Comparison of ENCODE assay signal across 10 mouse cellular contexts in genomic region chr10:42504096-42504710, GRCm38 (mm10). TPM values are rescaled to one million over a fixed set of nuclear protein-coding genes. Genes with fewer than 3 reads are reported as not detected.
A peak's percentile ranks its signal among the peaks of the same experiment; 100 is the strongest.
DNase-seq lines count a peak whose midpoint lies in the region; ATAC-seq and TF ChIP-seq lines count a peak whose summit lies in the region.
"Had no signal": no experiment of that assay in that cellular context is flagged by ENCODE, and none has a peak within 500 bp of the region (broad histone marks: within the 10 kb centered on the region; RNA-seq: fewer than 3 reads in every experiment).

No protein-coding gene starts in this region.

- TF ChIP-seq CTCF in liver, embryonic 14.5 days (IDR thresholded peaks at IDR 0.05; ENCODE audit: low read depth) = peak; percentile 28; the same call in 1 of the 2 replicates

- peak overlapping the region; percentile 51 for H3K9ac ChIP-seq in liver, embryonic 14.5 days (replicated peaks)
- H3K9ac ChIP-seq in midbrain, embryonic 13.5 days (replicated peaks) = no peak overlapping the region
- H3K9ac ChIP-seq: heart, embryonic 15.5 days had no signal

- peak overlapping the region in 1 of 2 experiments; percentile 97; a peak in 2 of 4 replicates for H3K4me3 ChIP-seq in liver, embryonic 14.5 days (ENCODE audit: insufficient read depth in 1 of 2, low read depth in 2 of 2, low read length in 2 of 2)
- H3K4me3 ChIP-seq in midbrain, embryonic 13.5 days (replicated peaks) = no peak overlapping the region

- peak overlapping the region; percentile 88 for H3K4me2 ChIP-seq in liver, embryonic 14.5 days (ENCODE audit: low read depth)
- no peak overlapping the region for H3K4me2 ChIP-seq in midbrain, embryonic 13.5 days (replicated peaks)

- peaks cover 17% of the 10 kb centered on the region for H3K36me3 ChIP-seq in liver, embryonic 14.5 days (replicated peaks; ENCODE audit: control insufficient read depth, insufficient read depth, low read depth)
- H3K36me3 ChIP-seq in midbrain, embryonic 13.5 days = peaks cover 10% of the 10 kb centered on the region
- H3K36me3 ChIP-seq: heart, embryonic 15.5 days had no signal

- H3K27me3 ChIP-seq in liver, embryonic 14.5 days (ENCODE audit: control insufficient read depth, insufficient read depth, low read length) = no peaks in the 10 kb centered on the region
- no peaks in the 10 kb centered on the region for H3K27me3 ChIP-seq in midbrain, embryonic 13.5 days
- H3K27me3 ChIP-seq: heart, embryonic 15.5 days had no signal

- H3K4me1 ChIP-seq in liver, embryonic 14.5 days (replicated peaks; ENCODE audit: control insufficient read depth in 2 of 2, insufficient read depth in 2 of 2, low read length in 1 of 2) = peaks cover 24 to 35% of the 10 kb centered on the region in 2 experiments
- H3K4me1 ChIP-seq in midbrain, embryonic 13.5 days (replicated peaks) = peaks cover 17% of the 10 kb centered on the region

- no peak for ATAC-seq in liver, embryonic 14.5 days (ENCODE audit: insufficient read depth)
- ATAC-seq in cerebellum, adult (ENCODE audit: insufficient number of reproducible peaks, low FRiP score, low TSS enrichment) = no peak
- no peak for ATAC-seq in midbrain, embryonic 13.5 days

- TF ChIP-seq EP300 in liver, embryonic 14.5 days (IDR thresholded peaks at IDR 0.05; ENCODE audit: low read depth) = no peak

- no peaks in the 10 kb centered on the region for H3K9me3 ChIP-seq in liver, embryonic 14.5 days (ENCODE audit: control insufficient read depth, low read length)
- no peaks in the 10 kb centered on the region for H3K9me3 ChIP-seq in midbrain, embryonic 13.5 days
- H3K9me3 ChIP-seq: heart, embryonic 15.5 days had no signal

- DNase-seq in heart, adult 18-20 months = peak; percentile 34 to 61
- no peak for DNase-seq in heart, postnatal 25 days (ENCODE audit: low spot score)
- peak; percentile 16 for DNase-seq in 3T3-L1 (ENCODE audit: low read depth, low spot score)
- DNase-seq in MEL-GATA-1-ER (ENCODE audit: extremely low read depth, low read depth) = peak; percentile 52
- no peak for DNase-seq in liver, embryonic 14.5 days (ENCODE audit: low read depth in 3 of 3, low spot score in 3 of 3)
- DNase-seq in embryo, embryonic 10.5 days (ENCODE audit: low spot score) = no peak
- DNase-seq: thymus, adult 18-20 months had no signal

- intact Hi-C loops in heart, postnatal 25 days (cut with DNase I) = loop anchor here (5.0 to 10.0 kb wide), 3 partner anchors 47 to 689 kb away; partner anchors contain the start of gene Sec63

- 56% methylated on average over 10 of the region's 10 CpGs for whole genome bisulfite sequencing in liver, embryonic 14.5 days (ENCODE audit: insufficient replicate concordance)
- 92% methylated on average over 10 of the region's 10 CpGs for WGBS in midbrain, embryonic 13.5 days

- peak overlapping the region; percentile 33; the same call in 1 of the 2 replicates for H3K27ac ChIP-seq in liver, embryonic 14.5 days
- no peak overlapping the region for H3K27ac ChIP-seq in midbrain, embryonic 13.5 days
- H3K27ac ChIP-seq: heart, embryonic 15.5 days had no signal

RNA-seq across cellular contexts. Expression of gene Snx3, which starts 2.4 kb away (rescaled TPM):
- 100 to 1,000 TPM; 173 to 184 TPM for total RNA-seq in heart, adult 18-20 months (2021)
- total RNA-seq in heart, postnatal 25 days (2021) = 100 to 1,000 TPM; 166 to 177 TPM
- polyA plus RNA-seq in liver, embryonic 14.5 days (2012; rRNA removed) = 183 and 186 TPM in 2 replicates
- 208 and 230 TPM in 2 replicates for polyA plus RNA-seq in liver, embryonic 14.5 days (2014; fragmentation: Nextera tagmentation; extraction: Ambion mirVana)
- polyA plus RNA-seq in midbrain, embryonic 13.5 days (2015; fragmentation: Nextera tagmentation; extraction: Ambion mirVana) = 220 and 236 TPM in 2 replicates

RNA-seq across cellular contexts. Expression of gene Afg1l, which starts 25.8 kb away (rescaled TPM):
- 10 to 100 TPM; 31.8 to 32.7 TPM for total RNA-seq in heart, adult 18-20 months (2021)
- total RNA-seq in heart, postnatal 25 days (2021) = 10 to 100 TPM; 32.6 to 33.2 TPM
- 1.2 and 1.8 TPM in 2 replicates for polyA plus RNA-seq in liver, embryonic 14.5 days (2012; rRNA removed)
- 2.2 and 3.0 TPM in 2 replicates for polyA plus RNA-seq in liver, embryonic 14.5 days (2014; fragmentation: Nextera tagmentation; extraction: Ambion mirVana)
- 4.6 and 4.8 TPM in 2 replicates for polyA plus RNA-seq in midbrain, embryonic 13.5 days (2015; fragmentation: Nextera tagmentation; extraction: Ambion mirVana)

Comparison
In these comparisons a context has a peak if more than half of its experiments do, and no peak if none do; other contexts are left out.
1. DNase-seq: peak in heart, adult 18-20 months (2 of 2), 3T3-L1 (single experiment) and MEL-GATA-1-ER (single experiment); none in heart, postnatal 25 days (single experiment), liver, embryonic 14.5 days (0 of 3) and embryo, embryonic 10.5 days (single experiment).